Mouse (Mus musculus): Measurements from ENCODE around the gene Chtf18.
"Not testable (repeated sequence)": the region's sequence is repeated elsewhere in the genome, so short reads cannot be mapped to it uniquely, and the experiment has no call there.

Chtf18 gene

DNA sequence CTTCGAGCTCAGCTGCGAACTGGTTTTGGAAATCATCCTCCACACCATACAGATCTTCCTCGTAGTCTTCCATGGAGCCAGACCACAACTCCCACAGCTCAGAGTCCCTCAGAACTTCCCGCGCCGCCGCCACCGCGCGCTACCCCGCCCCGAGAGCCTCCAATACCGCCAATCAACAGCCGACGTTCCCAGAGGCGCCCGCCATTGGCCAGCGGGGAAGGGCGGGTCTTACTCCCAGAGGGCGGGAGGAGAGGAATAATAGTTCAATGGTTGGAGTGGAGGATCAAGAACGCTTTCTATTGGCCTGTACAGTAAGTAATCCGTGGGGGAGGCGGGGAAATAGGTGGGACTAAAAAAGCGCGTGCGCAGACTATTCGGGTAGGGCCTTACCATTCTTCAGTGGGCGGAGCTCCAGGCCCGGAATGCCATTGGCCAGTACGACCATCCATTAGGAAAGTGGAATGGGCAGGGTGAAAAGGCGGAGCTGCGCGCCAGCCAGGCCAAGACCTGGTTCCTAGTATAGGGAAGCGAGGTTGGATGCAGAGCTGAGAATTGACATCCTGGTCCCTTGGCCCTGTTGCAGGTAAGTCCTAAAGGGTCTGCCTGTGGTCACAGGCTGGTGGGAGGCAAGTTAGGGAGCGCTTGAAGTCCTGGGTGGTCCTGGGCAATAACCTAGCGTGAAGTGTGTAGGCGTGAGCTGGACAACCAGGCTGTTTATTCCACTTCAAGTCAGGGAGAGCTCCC lies at the start of gene Chtf18, which contains the start of gene Rpusd1:
Gene Chtf18, minus strand, starts transcription at position 155 of the 744 bp plus-strand sequence.
Gene Rpusd1, plus strand, starts transcription at position 406 of the 744 bp plus-strand sequence.
- DNase-seq (ENCODE audit: extremely low spot score, low read depth, low spot score) = peak; percentile 96

DNA sequence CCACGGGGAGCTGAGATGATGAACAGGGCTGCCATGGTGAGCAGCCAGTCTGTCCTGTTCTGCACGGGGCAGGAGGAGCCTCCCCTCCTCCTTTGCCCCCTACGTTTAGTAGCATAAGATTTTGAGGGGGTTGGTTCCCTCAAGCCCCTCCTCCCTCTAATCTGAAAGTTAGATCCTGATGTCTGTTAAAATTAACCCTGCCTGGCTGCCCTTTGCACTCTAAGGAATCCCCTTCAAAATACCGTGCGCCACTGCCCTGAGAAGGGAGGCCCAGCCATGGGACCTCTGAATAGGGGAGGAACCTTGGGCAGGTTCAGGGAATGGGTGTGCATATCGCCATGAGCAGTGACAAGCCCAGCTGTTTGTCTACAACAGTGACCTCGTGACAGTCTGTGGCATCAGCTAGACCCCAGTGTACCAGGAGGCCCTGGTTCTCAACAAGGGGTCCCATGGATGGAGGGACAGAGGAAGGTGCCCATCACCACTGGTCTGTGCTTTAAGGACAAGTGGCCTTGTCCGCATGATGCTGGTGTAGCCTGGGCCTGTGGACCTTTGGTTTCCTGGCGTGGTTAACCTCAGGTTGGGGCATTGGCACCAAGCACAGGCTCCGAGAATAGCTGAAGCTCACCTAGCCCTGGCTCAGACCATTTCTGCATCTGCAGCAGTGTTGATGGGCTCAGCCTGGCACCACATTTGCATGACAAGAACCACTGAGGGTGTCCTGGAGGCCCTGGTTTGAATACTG lies 48.3 kb upstream of the Chtf18 start:
- DNase-seq (ENCODE audit: extremely low spot score, low read depth, low spot score) = no peak

DNA sequence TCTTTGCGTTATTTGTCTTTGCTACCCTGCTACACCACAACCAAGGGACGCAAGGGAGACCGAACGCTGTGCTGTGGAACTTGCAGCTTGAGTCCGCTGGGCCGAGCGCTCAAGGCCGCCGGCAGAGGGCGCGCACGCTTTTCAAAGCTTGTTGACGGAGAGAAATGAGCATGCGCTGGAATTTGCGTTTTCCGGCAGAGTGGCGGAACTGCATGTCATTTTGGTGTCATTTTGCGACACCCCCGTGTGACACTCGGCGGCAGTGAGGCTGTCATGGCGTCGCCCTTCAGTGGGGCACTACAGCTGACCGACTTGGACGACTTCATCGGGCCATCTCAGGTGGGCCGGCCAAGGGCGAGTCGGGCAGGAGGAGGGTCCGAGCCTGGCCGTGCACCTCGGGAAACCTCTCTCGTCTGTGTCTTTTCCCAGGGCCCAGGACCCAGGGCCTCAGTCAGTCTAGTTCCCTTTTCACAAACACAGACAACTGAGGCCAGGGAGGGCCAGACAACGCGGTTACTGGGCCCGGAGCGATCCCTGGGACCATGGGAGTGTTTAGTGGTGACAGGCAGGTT lies 46.4 kb upstream of the Chtf18 start, which contains the start of gene Narfl:
Gene Narfl, plus strand, starts transcription at position 228 of the 572 bp plus-strand sequence.
- peak; percentile 98 for DNase-seq (ENCODE audit: extremely low spot score, low read depth, low spot score)

DNA sequence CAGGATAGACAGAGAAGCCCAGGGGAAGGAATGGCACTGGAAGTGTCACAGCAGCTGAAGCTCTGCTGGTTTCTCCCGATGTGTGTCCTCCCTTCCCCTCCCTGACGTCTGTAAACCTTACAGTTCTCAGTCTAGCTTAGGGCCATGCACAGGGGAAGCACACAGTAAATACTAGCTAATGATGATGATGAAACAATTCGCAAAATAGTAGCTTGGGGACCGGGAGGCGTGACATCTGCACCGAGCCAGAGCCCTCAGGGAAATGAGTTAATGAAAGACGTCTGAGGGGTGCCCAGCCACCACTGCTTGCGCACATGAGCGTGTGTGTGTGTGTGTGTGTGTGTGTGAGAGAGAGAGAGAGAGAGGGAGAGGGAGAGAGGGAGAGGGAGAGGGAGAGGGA lies 42.1 kb upstream of the Chtf18 start:
- DNase-seq (ENCODE audit: extremely low spot score, low read depth, low spot score) = no peak

DNA sequence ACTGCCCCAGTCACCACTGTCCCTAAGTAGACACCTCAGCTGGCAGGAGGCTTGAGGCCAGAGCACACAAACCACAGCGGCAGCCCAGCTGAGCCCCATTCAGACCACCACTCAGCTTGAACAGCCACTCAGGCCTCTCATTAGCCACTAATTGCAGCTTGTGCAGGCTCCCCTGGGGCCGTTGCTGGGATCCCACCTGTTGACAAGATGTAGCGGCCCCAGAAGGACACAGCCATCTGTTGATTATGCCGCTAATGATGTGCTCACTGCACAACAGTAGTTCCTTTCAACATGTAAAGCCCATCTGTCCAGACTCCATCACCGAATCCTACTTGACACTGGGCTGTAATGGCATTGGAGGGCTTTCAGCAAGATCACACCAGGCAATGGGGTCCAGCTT lies 38.7 kb upstream of the Chtf18 start:
- no peak for DNase-seq (ENCODE audit: extremely low spot score, low read depth, low spot score)

DNA sequence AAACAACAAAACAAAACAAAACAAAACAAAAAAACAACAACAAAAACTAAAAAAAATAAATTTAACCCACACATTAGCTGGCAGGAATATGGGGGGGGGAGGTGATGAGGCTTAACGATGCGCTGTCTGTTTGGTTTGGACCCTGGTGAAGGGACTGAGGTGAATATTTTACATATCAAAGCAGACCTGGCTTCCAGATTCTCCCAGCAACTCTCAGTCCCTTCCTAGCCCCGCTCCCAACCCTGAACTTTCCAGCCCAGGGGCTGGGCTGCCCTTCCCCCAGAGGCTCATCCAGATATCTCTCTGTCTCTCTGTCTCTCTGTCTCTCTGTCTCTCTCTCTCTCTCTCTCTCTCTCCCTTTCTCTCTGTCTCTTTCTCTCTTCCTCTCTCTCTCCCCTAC lies 35.4 kb upstream of the Chtf18 start:
- DNase-seq (ENCODE audit: extremely low spot score, low read depth, low spot score) = no peak

DNA sequence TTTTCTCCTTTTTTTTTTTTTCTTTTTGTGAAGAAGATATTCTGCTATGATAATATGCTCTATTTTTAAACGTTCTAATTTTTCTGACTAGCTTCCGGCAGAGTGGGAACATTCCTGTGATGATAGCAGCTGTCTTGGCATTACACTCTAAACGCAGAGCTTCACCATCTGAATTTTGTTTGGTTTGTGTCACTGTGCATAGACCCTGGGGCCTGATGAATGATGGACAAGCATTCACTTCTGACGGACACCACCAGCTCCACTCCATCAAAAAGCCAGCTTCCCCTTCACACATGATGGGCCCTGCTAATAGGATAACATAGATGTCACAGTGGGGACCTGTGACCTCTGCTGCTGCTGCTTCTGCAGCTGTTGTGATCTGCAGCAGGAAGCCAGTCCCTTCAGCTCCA lies 34.3 kb upstream of the Chtf18 start:
- DNase-seq (ENCODE audit: extremely low spot score, low read depth, low spot score) = no peak

DNA sequence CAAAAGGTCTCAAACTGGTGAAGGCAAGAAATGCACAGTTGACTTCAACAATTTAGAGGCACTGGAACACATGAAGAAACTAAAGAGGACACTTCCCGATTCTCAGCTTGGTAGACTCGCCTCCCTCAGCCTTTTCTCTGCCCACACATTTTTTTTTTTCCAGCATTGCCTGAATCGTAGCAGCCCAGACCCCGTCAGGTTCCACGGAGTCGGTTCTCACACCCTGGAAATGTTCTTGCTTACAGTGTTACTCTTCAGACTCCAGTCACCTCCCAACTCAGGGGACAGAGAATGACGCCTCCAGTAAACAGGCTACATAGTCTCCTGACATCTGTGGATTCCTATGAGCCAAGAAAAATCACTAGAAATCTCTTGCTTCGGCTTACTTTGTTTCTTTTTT lies 32.9 kb upstream of the Chtf18 start:
- no peak for DNase-seq (ENCODE audit: extremely low spot score, low read depth, low spot score)

DNA sequence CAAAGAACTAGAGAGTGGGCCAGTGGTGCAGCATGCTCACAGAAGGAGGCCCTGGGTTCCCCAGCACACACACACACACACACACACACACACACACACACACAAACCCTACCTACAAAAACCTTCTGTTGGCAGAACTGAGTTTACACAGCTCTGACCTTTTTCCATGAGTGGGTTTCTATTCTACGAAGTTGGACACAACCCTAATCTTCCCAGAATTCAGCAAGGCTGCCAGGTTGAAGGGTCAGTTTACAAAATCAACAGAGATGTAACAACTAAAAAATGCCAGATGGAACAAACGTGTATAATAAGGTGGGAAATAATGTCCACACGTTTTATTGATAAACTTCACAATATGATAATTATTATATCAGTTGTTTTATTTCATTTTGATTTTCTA lies 30.5 kb upstream of the Chtf18 start:
- DNase-seq (ENCODE audit: extremely low spot score, low read depth, low spot score) = no peak

DNA sequence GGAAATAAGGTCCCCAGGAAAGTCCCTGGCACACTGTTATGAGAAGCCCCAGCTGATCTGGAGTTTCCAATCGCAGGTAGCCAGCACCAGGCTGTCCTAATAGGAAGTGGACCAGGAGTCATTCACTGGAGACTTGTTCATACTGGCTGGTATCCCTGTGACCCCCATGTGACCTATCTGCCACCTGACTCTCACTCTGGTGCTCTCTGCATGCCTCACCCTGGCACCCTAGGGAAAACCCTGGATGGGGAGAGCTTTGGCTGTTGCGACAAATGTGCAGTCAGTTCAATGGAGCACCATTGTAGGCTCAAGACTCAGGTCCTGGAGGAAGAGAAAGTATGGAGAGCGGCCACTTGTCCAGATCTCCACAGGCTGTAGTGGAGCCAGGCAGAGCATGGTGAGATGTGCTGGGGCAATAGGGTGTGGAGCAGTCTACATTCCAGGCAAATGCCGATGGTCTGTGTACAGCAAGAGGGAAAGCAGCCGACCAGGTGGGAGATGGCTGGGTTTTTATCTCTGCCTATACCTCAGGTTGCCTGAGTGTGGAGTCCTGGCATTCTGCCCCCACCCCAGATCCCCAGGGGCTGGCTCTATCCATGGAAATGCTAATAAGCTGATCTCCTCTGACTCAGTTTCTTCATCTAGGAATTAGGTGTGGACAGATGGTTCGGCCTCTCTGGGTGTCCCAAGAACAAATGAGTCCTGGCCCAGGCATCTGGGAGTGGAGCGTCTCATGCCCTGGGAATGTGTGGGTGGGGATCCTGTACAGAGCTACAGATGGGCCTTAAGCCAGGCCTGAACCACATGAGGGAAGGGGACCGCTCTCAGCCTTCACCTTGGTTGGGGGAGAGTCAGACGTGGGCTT lies 29.4 kb upstream of the Chtf18 start:
- DNase-seq (ENCODE audit: extremely low spot score, low read depth, low spot score) = no peak

DNA sequence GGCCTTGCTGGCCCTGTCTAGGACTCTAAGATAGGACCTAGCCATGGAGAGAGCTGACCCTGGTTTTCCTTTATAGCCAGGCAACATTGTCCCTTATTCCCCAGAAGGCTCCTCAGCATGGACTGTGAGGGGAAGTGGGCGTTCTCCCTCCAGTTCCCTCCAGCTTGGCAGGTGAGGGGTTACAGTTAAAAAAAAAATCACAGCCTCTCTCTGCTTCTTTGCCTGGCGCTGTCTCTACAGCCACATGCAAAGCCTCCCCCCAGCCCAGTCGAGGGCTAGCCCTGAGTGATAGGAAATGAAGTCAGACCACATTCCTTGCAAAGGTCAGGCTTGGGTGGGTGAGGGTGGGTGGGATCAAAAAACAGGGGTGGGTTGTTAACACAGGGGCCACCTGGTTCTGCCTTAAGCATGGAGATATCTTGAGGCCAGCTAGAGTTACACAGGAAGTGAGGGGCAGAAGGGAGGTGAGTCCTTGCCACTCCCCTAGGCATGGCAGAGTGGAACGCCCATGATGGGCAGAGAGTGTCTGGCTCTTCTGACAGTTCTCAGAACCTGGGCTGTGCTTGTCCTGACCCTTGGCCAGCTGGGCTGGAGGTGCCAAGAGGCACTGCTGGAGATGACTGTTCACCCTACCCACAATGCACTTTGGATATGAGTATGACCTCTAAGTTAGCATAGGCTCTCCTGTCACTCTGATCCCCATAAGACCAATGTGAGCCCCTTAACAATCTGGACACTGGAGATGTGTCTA lies 28.6 kb upstream of the Chtf18 start:
- DNase-seq (ENCODE audit: extremely low spot score, low read depth, low spot score) = no peak

DNA sequence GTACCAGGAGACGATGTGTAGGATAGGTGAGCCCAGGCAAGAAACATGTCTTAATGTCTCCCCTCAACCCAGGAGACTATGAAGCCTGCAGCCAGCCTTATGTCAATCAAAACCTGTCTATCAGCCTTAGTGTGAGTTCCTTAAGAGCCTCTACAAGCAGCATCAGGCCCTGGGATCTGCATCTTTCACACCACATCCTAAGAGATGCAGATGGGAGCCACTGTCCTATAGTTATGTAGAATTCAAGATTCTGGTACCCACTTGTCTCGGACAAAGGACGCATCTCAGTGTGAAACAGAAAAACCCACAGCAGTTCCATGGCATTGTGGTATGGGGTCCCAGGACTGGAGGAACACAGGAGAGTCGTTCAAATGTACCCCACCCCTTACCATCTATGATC lies 27.9 kb upstream of the Chtf18 start:
- DNase-seq (ENCODE audit: extremely low spot score, low read depth, low spot score) = no peak

DNA sequence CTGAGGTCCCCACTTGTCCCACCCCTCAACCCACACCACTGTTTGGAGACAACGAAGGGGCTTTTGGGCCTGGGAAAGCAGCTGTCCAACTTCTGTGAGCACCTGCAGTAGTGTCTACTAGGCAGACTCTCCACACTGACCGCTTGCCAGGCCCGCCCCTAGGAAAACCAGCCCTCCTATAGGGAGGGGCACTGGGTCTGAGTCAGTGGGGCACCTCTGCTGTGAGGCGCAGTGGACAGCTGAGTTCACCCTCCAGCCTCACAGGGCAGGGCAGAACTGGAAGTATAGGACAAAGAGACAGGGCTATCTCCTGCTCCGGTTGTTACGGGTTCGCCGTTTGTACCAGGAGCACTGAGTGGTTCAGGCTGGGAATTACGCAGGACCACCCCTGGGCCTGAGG lies 27.0 kb upstream of the Chtf18 start, which contains the start of gene Msln:
Gene Msln, minus strand, starts transcription at position 138 of the 400 bp plus-strand sequence.
- DNase-seq (ENCODE audit: extremely low spot score, low read depth, low spot score) = no peak

DNA sequence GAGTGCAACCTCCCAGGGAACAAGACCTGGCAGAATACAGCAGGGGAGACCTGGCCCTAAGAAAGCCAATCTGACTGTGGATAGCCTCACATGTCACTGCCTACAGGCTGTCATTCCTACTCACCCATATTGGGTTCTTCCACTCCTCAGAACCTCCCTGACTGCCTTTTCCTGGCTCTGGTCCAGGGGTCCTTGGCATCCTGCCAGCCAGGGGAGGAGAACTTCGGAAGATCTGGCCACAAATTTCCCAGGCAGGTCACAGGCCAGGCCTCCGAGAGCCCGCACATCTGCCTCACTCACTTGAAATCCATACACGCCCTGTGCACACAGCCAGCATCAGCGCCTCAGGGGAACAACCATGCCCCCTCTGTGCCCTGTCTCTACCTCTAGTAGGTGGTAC lies 24.2 kb upstream of the Chtf18 start:
- no peak for DNase-seq (ENCODE audit: extremely low spot score, low read depth, low spot score)

DNA sequence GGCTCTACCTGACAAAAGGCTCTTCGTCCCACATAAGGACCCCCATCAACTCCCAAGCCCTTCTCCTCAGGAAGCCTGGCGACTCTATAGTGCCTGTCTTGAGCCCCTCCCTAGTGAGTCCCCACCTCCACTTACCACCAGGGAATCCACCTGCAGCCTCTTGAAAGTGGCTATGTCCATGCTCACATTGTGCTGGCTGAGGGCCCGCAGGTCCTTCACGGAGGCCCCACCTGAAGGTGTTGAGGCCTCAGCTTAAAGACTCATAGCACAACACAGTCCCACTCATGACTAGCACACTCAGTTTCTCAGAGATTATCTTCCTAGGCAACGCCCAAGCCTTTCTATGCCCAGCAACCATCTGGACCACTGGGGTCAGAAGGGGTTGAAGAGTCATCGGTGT lies 22.1 kb upstream of the Chtf18 start:
- no peak for DNase-seq (ENCODE audit: extremely low spot score, low read depth, low spot score)

DNA sequence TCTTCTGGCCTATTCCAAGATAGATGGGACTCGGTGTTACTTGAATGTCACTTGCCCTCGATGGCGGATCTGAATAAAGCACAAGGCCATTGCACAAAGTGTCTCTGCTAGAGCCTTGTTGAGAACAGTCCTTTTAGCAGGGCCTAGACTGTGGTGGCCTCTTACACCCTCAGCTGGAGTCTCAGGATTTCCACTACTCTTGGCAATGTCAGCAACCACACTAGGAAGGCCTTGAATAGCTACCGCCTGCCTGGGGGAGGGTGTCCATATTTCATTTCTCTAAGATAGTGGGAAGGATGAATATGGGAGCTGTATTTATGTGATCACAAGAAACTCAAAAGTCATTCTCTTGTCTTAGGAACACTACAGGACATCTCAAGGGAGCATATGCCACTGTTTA lies 21.0 kb upstream of the Chtf18 start:
- no peak for DNase-seq (ENCODE audit: extremely low spot score, low read depth, low spot score)

DNA sequence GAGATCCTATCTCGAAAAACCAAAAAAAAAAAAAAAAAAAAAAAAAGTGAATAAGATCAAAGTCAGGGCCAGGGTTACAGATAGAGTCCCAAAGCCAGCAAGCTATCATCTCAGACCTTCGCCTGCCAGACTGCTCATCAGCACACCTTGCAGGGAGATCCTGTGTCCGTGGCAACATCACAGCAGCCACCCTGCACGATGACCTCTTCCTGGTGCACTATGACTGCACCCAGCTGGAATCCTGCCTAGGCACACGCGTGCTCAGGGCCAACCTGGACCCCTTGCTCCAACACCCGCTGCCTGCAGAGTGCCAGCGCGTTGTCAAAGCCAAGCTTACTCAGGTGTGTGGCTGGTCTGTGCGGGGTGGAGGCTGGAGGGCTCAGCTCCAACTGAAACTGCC lies 17.1 kb upstream of the Chtf18 start:
- no peak for DNase-seq (ENCODE audit: extremely low spot score, low read depth, low spot score)

DNA sequence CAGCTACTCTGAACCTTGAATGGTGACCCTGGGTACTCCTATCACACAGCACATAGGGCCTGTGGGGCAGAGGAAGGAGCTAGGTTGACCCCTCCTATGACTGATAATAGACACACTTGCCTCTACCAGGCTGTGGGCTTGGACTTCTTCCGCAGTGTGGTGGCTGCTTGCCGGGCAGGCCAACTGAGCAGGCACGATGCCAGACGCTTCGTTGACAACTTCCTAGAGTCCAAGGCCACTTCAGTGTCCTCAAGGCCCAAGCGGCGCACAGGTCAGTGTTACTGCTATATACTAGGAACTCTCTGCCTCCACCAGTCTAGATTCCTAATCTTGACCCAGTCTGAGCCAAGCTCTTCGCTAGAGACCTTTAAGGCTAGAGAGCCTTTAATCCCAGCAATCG lies 16.6 kb upstream of the Chtf18 start:
- no peak for DNase-seq (ENCODE audit: extremely low spot score, low read depth, low spot score)

DNA sequence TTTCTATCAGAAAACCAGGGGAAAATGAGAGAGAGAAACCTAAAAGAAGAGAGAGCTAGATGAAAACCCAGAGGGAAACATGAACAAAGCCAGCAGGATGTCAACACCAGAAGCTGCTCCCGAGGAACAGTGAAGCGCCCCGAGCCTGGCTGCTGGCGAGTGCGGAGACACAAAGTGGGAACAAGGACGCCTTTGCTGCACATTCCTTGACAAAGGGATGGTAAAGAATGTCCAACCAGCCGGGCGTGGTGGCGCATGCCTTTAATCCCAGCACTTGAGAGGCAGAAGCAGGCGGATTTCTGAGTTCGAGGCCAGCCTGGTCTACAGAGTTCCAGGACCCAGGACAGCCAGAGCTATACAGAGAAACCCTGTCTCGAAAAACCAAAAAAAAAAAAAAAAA lies 14.3 kb upstream of the Chtf18 start:
- DNase-seq (ENCODE audit: extremely low spot score, low read depth, low spot score) = not testable (repeated sequence)

DNA sequence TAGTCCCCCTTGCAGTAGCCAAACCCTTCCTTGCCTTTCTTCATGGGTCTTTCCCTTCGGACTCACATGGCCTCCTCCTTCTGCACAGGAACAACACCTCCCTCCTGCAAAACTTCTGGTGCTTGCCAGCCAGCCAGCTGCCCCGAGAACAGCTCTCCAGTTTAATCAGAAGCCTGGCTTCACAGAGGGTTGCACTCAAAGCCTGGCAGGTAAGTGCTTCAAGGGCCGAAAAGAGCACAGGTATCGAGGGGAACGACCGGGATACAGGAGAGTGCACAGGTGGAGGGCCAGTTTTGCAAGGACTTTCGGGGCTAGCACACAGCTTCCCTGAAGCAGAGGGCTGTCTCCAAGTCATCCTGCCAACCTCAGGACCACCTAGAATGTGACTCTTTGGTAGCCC lies 11.6 kb upstream of the Chtf18 start:
- no peak for DNase-seq (ENCODE audit: extremely low spot score, low read depth, low spot score)
